Mouse (Mus musculus) gonadal fat pad, adult 2 months (tissue): ENCODE data around the gene Cd80. TPM values are rescaled to one million over a fixed set of nuclear protein-coding genes. Genes with fewer than 3 reads are reported as not detected.

Experiments used
- DNase-seq: peaks from one replicate; pipeline ENCODE4 v3.0.0-alpha.2; 2012; ENCODE audit warnings: low read depth
- polyA plus RNA-seq: library from polyadenylated mRNA; depleted of rRNA; stranded (reverse); fragments of >200 nt; gene quantifications from 2 replicates; pipeline ENCODE4 v1.2.3, GENCODE M21; 2012; rRNA removed

Cd80 gene
- polyA plus RNA-seq, 1 experiment, result 1.1 TPM

DNA sequence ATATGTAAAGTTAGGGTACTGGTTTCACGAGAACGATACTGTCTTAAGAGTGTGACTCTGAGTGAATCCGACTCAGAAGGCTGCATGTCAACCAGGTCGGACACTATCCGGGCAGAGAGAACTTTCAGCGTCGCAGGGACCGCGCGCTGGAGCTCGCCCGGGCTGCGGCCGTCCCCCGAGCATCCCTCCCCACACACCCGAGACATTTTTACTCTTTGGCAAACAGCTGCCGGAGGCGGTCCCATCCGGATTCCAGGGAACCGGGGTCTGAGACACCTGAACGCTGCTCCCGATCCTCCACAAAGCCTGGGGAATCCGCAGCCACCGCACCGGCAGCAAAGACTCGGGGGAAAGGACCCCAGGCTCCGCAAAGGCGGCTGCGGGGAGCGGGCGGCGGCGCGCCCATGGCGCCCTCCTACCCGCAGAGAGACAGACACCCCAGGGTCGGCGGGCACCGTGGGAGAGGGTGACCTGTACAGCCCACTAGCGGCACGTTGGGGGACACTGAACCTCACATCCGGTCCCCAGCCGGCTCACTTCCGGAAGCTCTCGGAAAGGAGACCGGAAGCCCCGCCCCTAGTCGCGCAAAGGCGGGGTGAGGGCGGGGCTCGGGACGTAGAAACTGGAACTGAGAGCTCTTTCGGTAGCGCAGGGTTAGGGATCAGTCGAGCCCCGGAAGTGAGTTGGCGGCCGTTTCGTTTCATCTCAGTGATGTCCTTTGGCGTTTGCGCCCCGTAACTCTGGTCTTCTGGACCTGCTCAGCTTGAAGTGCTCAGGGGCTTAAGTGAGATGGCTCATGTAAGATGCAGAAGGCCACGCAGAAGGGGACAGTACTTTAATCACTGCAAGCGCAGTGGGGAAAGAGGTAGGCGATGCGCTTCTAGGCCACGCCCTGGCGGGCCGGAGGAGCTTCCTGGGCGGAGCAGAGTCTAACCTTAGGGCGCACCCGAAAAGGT lies 67.0 kb downstream of the Cd80 start, which contains the start of gene Timmdc1:
Gene Timmdc1 (minus strand): TSS at position 535 of the 956 bp plus-strand sequence.
- DNase-seq, result peak; percentile 63

- DNase-seq, result no peak
Measured at GRCm38 (mm10) chr16:38526264-38526663, 70.9 kb downstream of the Cd80 start.

DNA sequence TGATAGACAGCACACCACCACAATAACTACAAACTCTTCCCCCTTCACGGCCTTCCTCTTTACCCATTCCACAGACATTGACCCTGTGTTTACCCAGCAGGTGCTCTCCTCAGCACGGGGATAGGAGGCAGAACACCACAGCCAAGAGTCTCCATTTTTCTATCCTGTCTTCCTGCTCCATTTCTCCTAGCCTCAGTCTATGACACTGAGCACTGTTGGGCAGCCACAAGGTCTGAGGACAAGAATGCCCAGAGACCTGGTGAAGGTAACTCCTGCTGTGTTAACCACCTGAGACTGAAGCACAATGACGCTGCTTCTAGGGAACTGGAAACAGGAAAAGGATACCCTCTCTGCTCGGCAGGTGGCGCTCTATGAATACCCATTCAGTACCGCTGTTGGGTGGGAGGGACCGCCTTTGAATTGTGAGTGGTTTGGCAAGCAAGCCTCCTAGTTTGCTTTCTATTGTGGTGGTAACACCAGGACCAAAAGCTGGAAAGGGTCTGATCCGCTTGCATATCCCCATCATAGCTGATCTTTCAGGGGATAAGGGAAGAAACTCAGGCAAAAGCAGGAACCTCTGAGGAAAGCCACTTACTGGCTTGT lies 81.3 kb downstream of the Cd80 start:
- no peak for DNase-seq

- DNase-seq, result no peak
Measured at GRCm38 (mm10) chr16:38538716-38539380, 83.5 kb downstream of the Cd80 start.

Other genes starting within 250 kb of the Cd80 start
- 0.08 and 0.18 TPM in 2 replicates for gene Nr1i2, start 160.7 kb upstream of the Cd80 start, polyA plus RNA-seq
- 0.24 and 0.98 TPM in 2 replicates for gene Maats1, start 113.4 kb upstream of the Cd80 start, polyA plus RNA-seq
- gene Cox17, start 108.6 kb upstream of the Cd80 start, polyA plus RNA-seq, result 90.6 and 118 TPM in 2 replicates
- gene Gm21987, start 108.5 kb upstream of the Cd80 start, polyA plus RNA-seq, result not detected in 2 replicates
- 10.6 and 12.4 TPM in 2 replicates for gene Popdc2, start 93.4 kb upstream of the Cd80 start, polyA plus RNA-seq
- 18.2 and 19.5 TPM in 2 replicates for gene Pla1a, start 22.4 kb upstream of the Cd80 start, polyA plus RNA-seq
- gene Adprh, start 2.9 kb upstream of the Cd80 start, polyA plus RNA-seq, result 19.7 and 22.9 TPM in 2 replicates
- gene Timmdc1, start 67.1 kb downstream of the Cd80 start, polyA plus RNA-seq, result 11.5 and 13.3 TPM in 2 replicates
- gene Poglut1, start 94.7 kb downstream of the Cd80 start, polyA plus RNA-seq, result 25.4 and 25.5 TPM in 2 replicates
- gene Tmem39a, start 103.1 kb downstream of the Cd80 start, polyA plus RNA-seq, result 120 and 138 TPM in 2 replicates